Mouse (Mus musculus) limb, embryonic 14.5 days (tissue): ENCODE data around the gene Smcr8. TPM values are rescaled to one million over a fixed set of nuclear protein-coding genes. Genes with fewer than 3 reads are reported as not detected.
A peak's percentile ranks its signal among the peaks of the same experiment; 100 is the strongest.

Experiments used
- ATAC-seq: fragments of 200-750 bp; cut with Nextera tagmentation; 2 replicates; pipeline ENCODE4 v1.8.0; 2017; ENCODE audit warnings: low read depth, moderate number of reproducible peaks, moderate TSS enrichment; ENCODE audit not compliant: low FRiP score
- DNase-seq: peaks from one replicate; pipeline ENCODE4 v3.0.0-alpha.2; 2015; ENCODE audit warnings: low spot score
- H3K27ac ChIP-seq: fragments of 300-500 bp; sonication (generic); replicated peaks from 2 replicates; pipeline ENCODE4 v1.5.1; 2014; ENCODE audit warnings: low read depth, mild to moderate bottlenecking, low read length, moderate library complexity, mixed read lengths
- H3K27me3 ChIP-seq: fragments of 300-500 bp; sonication (generic); 2 replicates; pipeline ENCODE4 v1.6.1; 2014; ENCODE audit warnings: low read length, mixed read lengths; ENCODE audit not compliant: control insufficient read depth, insufficient read depth
- H3K36me3 ChIP-seq: fragments of 300-500 bp; sonication (generic); 2 replicates; pipeline ENCODE4 v1.6.1; 2014; ENCODE audit warnings: mild to moderate bottlenecking, low read length, moderate library complexity, mixed read lengths; ENCODE audit not compliant: control insufficient read depth, insufficient read depth
- H3K4me1 ChIP-seq: fragments of 300-500 bp; sonication (generic); 2 replicates; pipeline ENCODE4 v1.6.1; 2014; ENCODE audit warnings: antibody characterized with exemption, low read length, mixed read lengths; ENCODE audit not compliant: control insufficient read depth, insufficient read depth
- H3K4me2 ChIP-seq: fragments of 300-500 bp; sonication (generic); replicated peaks from 2 replicates; pipeline ENCODE4 v1.6.1; 2014; ENCODE audit warnings: low read depth, mild to moderate bottlenecking, low read length, moderate library complexity; ENCODE audit not compliant: severe bottlenecking
- H3K4me3 ChIP-seq: fragments of 300-500 bp; sonication (generic); replicated peaks from 2 replicates; pipeline ENCODE4 v1.5.1; 2014; ENCODE audit warnings: low read length
- H3K9ac ChIP-seq: fragments of 300-500 bp; sonication (generic); 2 replicates; pipeline ENCODE4 v1.6.1; 2014; ENCODE audit warnings: mild to moderate bottlenecking, low read depth, low read length, moderate library complexity; ENCODE audit not compliant: severe bottlenecking
- H3K9me3 ChIP-seq: fragments of 300-500 bp; sonication (generic); 2 replicates; pipeline ENCODE4 v1.6.1; 2016; ENCODE audit warnings: low read length; ENCODE audit not compliant: control insufficient read depth
- POLR2A ChIP-seq: fragments of 200-500 bp; IDR thresholded peaks from 2 replicates; pipeline ENCODE4 v1.8.0; 2012; ENCODE audit warnings: inconsistent platforms, mild to moderate bottlenecking, moderate library complexity, borderline replicate concordance; ENCODE audit not compliant: insufficient read depth, insufficient read length; ENCODE audit errors: extremely low read depth
- whole genome bisulfite sequencing: fragments of 180-500 bp; shearing (Covaris S2); extraction: QIAGEN DNeasy Blood & Tissue Kit; methylation state at CpG from one replicate; pipeline ENCODE4 v1.1.7; 2014; 5-methylcytosine and 5-hydroxymethylcytosine counted together
- polyA plus RNA-seq, 2 experiments: library from polyadenylated mRNA; depleted of rRNA in 1 of 2; stranded (reverse) in 1 of 2; unstranded in 1 of 2; fragments of >200 nt; fragmentation: Nextera tagmentation in 1 of 2; extraction: Ambion mirVana in 1 of 2; gene quantifications; 2 replicates each; pipeline versions ENCODE4 v1.2.1 to v1.2.3; 2012 to 2014

Gene Smcr8
- polyA plus RNA-seq (2012; rRNA removed) (8.8 and 9.0 TPM in 2 replicates), polyA plus RNA-seq (2014; fragmentation: Nextera tagmentation; extraction: Ambion mirVana) (7.5 and 7.6 TPM in 2 replicates)

DNA sequence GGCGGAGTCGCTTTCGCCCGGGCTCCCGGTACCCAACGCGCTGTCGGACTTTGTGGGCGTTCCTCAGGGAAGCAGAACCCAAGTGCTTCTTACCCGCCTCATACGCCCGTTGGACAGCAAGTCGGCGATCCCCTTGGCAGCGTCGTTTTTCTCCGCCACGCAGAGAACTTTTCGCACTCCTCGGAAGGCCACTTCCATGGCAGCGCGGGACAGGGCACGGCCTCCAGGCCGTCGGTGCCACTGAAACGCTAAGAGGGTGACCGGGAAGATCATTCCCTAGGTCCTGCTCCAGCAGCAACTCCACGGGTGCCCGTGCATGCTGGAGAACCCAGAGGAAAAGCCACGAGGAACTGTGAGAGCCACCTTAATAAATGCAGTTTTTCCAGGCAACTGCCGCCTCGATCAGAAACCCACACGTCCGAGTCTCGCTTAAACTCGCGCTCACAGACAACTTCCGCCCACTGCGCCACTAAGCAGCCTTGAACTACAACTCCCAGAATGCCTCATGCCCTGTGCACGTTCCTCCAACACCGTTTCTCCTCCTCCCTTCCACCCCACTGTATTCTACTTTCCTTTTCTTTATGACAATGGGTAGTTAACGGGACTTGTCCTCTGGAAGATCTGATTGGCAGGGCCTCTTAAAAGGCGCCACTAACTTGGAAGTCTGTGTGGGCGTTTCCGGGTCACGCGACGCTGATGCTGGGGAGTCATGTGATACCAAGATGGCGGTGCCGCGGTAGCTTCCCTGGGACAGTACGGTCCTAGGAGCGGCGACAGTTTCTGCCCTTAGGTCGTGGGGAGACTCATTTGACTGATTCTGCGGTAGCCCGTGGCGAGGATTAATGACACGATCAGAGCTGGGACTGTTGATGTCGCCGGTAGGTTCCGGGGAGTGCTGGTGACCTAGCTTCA lies at the start of gene Smcr8, which contains the start of gene Top3a:
TSS of gene Smcr8 (plus strand) at position 696 of the 912 bp plus-strand sequence.
TSS of gene Top3a (minus strand) at position 537 of the 912 bp plus-strand sequence.
- peak within 1 kb of the TSS; percentile 82 for H3K9ac ChIP-seq
- no peak for TF ChIP-seq POLR2A
- peak within 1 kb of the TSS; percentile 60 for H3K4me3 ChIP-seq
- peak within 1 kb of the TSS; percentile 76 for H3K27ac ChIP-seq
- peaks cover 27% of the 10 kb centered on the region for H3K36me3 ChIP-seq
- no peaks in the 10 kb centered on the region for H3K9me3 ChIP-seq
- peak within 1 kb of the TSS; percentile 86 for H3K4me2 ChIP-seq
- H3K4me1 ChIP-seq, result peaks cover 53% of the 10 kb centered on the region
- ATAC-seq (peak; percentile 95), DNase-seq (peak; percentile 94)
- no peaks in the 10 kb centered on the region for H3K27me3 ChIP-seq
- under 1% methylated on average over 62 of the region's 62 CpGs for WGBS

DNA sequence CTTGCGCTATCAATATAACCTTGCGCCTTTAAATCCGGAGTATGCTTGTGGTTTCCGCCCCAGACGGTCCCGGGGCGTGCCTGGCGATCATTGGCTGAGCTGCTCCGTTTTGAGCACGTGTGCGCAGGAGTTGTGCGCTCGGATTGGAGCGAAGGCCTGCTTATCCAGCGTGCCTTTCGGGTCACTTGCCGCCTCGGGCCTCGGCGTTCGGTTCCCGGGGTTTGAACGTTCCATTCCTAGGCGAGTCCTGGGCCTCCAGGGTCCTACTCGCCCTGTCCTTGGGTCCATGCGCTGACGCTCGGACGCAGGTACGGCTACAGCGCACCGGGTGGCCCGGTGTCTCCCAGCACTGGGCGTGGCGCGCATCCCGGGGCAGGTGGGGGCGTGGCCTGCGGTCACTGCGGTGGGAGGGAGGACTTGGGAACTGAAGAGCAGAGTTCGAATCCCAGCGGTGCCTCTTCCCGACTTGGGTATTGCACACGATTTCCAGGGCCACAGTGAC lies 49.0 kb upstream of the Smcr8 start, which contains the start of gene Mief2:
TSS of gene Mief2 (plus strand) at position 139 of the 502 bp plus-strand sequence.
- Histone ChIP-seq H3K36me3 (peaks cover 40% of the 10 kb centered on the region), H3K4me3 (peak within 1 kb of the TSS; percentile 86), H3K4me1 (peaks cover 21% of the 10 kb centered on the region), H3K27me3 (no peaks in the 10 kb centered on the region), H3K4me2 (peak within 1 kb of the TSS; percentile 77), H3K9me3 (no peaks in the 10 kb centered on the region), H3K9ac (peak within 1 kb of the TSS; percentile 81), H3K27ac (peak within 1 kb of the TSS; percentile 77)
- TF ChIP-seq POLR2A, result no peak
- DNase-seq (peak; percentile 93), ATAC-seq (peak; percentile 94)
- WGBS, result under 1% methylated on average over 44 of the region's 44 CpGs

DNA sequence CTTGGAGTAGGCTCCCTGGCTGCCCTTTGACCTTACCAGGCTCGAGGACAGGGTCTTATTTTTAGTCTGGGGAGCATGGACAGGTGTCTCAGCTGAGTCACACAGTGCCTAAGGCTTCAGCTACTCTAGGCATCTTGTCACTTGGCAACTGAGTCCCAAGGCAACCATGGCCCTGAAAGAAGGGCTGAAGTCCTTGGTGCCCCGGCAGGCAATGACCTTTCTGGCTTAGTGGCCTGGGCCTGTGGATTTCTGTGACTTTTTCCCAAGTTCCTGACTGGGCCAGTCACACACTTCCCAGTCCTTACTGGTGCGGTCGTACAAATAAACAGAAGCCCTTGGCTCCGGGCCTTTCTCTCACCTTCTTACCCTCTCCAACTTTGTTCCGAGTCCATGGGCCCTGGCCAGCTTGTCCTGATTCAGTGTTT lies 48.1 kb upstream of the Smcr8 start:
- Histone ChIP-seq H3K9me3 (no peaks in the 10 kb centered on the region), H3K4me1 (peaks cover 21% of the 10 kb centered on the region), H3K27ac (no peak overlapping the region), H3K4me3 (peak overlapping the region; percentile 86), H3K4me2 (peak overlapping the region; percentile 77; the same call in 1 of the 2 replicates), H3K9ac (peak overlapping the region; percentile 61; the same call in 1 of the 2 replicates), H3K27me3 (no peaks in the 10 kb centered on the region), H3K36me3 (peaks cover 30% of the 10 kb centered on the region)
- DNase-seq, result no peak
- TF ChIP-seq POLR2A, result no peak
- no peak for ATAC-seq
- 77% methylated on average over 6 of the region's 6 CpGs for WGBS

DNA sequence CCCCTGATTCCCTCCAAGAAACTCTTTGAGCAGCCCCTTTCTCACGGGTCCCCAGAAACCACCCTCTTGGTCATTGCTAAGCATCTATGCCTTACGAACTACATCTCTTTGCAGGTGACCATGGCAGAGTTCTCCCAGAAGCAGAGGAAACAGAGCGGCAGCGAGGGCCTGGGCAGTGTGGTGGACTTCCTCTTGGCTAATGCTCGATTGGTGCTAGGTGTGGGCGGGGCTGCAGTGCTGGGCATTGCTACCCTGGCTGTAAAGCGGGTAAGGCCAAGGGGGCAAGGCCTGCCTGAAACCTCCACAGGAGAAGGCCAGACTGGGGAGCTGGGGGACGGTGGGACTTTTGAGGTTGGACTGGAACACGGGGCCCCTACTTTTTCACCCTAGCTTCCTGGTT lies 47.2 kb upstream of the Smcr8 start:
- WGBS, result 82% methylated on average over 8 of the region's 9 CpGs
- no peak overlapping the region for H3K9ac ChIP-seq
- no peak for TF ChIP-seq POLR2A
- H3K4me2 ChIP-seq, result no peak overlapping the region
- no peak for DNase-seq
- no peak overlapping the region for H3K27ac ChIP-seq
- H3K4me3 ChIP-seq, result no peak overlapping the region
- peaks cover 21% of the 10 kb centered on the region for H3K36me3 ChIP-seq
- no peak for ATAC-seq
- H3K9me3 ChIP-seq, result no peaks in the 10 kb centered on the region
- peaks cover 21% of the 10 kb centered on the region for H3K4me1 ChIP-seq
- H3K27me3 ChIP-seq, result no peaks in the 10 kb centered on the region

DNA sequence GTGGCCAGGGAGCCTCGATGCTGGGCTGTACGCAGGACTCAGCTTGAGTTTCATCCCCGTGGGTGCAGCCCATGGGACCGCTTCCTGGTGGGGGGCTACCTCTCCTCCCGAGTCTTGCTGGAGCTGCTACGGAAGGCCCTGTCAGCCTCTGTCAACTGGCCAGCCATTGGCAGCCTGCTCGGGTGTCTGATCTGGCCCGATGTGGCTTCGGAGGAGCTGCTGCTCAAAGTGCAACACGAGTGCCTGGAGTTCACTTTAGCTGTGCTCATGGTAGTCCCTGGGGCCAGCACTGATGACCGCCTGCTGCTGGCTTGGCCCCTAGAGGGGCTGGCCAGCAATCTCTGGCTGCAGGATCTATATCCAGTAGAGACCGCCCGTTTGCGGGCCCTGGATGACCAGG lies 46.1 kb upstream of the Smcr8 start:
- 94% methylated on average over 14 of the region's 14 CpGs for WGBS
- peaks cover 21% of the 10 kb centered on the region for H3K36me3 ChIP-seq
- no peak overlapping the region for H3K4me2 ChIP-seq
- H3K9me3 ChIP-seq, result no peaks in the 10 kb centered on the region
- no peak overlapping the region for H3K9ac ChIP-seq
- H3K27me3 ChIP-seq, result no peaks in the 10 kb centered on the region
- TF ChIP-seq POLR2A, result no peak
- no peak overlapping the region for H3K27ac ChIP-seq
- DNase-seq (no peak), ATAC-seq (no peak)
- H3K4me3 ChIP-seq, result no peak overlapping the region
- H3K4me1 ChIP-seq, result peaks cover 19% of the 10 kb centered on the region
